Mouse (Mus musculus) ovary, adult 18-20 months (tissue): Measurements from ENCODE around the gene Rbm38.

Experiments used
- DNase-seq: peaks from one replicate; pipeline ENCODE4 v3.0.0; 2022; ENCODE audit warnings: low spot score, mixed read lengths

Rbm38 gene

DNA sequence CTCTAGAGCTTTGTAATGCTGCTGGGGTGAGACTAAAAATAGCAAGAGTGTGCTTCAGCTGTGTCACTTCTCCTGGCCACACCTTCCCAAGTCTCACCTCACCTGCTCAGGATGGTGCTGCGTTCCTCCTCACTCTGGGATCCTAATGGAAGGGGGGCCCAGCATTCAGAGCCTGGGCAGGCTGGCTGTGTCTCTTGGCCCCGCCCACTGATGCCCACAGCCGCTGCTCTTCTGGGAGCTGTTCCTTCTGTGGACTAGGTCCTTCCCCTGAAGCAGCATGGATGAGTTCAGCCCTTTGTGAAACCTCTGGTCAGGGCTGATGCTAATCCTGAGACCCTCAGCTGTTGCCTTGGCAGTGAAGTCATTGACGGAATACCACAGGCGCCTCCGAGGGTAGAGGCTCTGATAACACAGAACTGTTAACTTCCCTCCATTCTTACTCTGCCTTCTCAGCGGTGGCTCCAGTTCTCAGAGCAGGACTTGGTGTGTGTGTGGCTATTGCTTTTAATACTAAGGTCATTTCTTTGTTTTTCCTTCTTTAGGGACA is 5.5 kb upstream of the Rbm38 start:
- DNase-seq = no peak

DNA sequence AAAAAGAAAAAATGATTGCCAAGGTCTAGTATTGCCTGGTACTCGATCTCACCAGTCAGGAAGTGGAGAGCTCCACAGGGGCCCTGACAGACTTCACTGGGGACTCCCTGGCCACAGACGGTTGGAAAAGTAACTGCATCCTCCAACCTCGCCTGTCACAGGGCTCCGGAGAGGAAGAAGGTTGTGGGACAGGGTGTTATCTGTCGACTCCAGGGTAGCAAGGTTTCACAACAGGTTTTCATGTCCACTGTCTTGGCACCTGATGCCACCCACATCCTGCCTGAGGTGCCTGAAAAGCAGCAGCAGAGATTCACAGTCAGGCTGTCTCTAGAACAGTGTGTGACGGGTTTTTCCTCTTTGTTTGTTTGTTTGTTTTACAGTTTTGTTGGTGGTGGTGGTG is 2.4 kb upstream of the Rbm38 start:
- no peak for DNase-seq

DNA sequence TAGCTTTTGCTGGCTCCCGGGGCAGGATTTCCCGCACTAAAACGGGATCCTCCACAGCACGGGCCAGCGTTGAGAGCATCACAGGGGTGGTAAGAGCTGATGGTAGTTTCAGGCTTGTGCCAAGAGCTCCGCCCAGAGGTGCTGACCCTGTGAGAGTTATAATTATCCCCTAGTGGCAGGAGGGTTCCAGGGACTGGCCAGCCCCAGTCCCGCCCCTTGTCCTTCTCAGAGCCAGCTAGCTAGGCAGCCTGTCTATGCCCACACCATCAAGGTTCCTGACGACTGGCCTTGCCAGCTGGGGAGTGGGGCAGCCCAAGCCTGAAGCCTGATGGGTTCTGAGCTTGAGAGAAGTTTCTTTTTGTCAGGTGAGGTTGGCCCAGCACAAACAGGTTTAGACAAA is 1.7 kb upstream of the Rbm38 start:
- peak; percentile 83 for DNase-seq

DNA sequence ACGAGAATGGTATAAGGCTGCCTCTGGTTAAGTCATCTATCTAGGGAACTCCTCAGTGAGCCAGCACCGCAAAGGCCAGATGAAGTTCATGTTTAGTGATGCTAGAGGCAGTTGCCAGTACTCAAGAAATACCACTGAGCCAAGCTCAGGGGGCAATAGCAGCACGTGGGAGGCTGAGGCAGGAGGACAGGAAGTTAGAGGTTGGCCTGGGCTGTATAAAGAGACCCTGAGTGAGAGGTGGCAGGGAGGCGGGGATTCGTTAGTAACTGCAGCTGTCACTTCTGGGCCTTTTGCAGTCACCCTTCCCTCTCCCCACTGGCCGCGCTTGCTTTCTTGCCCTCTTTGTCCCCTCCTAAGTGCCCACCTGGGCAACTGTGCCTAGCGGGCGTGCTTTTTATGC is 976 bp upstream of the Rbm38 start:
- no peak for DNase-seq

DNA sequence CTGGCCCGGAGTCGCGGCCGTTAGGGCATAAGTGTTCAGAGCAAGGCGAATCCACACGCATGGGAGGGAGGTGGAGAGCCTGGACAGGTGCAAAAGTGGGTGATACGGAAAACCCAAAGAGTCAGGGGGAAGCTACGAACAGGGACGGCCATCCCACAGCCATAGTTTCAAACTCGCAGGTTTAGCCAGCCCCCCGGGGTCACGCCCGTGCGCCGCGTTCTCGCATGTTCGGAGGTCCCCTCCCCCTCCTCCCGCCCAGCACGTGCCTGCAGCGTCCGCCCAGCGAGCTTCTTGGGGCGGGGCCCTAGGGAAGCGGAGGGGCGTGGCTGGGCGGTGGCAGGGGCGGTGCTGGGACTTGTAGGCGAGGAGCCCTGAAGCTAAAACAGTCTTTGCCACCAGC is 508 bp upstream of the Rbm38 start:
- DNase-seq = peak; percentile 88

DNA sequence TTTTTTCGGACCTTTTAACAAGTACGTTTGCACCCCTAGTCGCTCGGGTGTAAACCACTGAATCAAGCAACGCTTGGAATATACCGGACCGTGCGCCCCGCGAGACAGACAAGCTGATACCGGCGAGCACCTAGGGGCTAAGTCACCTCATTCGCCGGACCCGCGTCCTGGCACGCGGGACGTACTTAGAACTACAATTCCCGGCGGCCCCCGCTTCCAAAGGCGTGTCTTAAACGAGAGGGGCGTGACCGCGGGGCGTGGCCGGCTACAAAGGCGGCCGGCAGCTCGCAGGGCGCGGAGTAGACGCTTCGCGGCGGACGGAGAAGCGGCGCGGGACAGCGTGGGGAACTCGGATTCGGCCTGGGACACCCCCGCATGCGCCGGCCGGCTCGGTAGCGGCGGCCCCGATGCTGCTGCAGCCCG is 1.3 kb downstream of the Rbm38 start:
- DNase-seq = peak; percentile 85

DNA sequence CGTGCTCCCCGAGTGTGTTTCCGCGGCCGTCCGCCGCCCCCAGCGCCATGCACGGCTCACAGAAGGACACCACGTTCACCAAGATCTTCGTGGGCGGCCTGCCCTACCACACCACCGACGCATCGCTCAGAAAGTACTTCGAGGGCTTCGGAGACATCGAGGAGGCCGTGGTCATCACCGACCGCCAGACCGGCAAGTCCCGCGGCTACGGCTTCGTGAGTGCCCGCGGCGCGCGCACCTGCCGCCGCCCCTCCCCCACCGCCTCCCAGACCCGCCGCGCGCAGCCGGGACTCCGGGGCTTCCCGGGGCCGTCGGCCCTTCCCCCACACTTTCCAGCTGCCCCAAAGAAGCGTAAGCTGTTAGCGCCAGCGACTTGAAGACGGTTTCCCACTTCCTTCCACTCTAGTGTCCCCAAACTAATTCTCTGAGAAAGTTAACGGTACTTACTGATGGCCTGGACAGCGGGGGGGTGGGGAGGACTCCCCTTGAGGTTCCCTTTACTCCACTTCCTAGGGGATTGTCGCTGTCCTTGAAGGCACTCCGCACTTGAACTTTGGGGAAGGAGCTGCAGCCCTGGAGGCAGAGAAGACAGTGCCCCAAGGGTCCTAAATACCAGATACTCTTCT is 1.9 kb downstream of the Rbm38 start:
- DNase-seq = no peak

DNA sequence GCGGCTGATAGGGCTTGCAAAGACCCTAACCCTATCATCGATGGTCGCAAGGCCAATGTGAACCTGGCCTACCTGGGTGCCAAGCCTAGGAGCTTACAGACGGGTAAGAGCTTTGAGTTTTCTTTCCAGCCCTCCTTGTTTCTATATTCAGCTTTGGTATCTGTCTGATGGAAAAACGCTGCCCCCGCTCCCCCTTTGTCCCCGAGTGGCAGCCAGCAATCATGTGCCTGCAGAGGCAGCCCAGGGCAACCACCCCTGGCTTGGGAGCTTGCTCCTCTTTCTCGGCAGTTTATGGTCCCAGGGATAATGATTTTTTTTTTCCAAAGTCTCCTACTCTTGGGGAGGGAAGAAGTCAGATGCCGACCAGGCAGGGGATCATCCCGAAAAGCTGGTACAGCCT is 2.5 kb downstream of the Rbm38 start:
- DNase-seq = no peak

DNA sequence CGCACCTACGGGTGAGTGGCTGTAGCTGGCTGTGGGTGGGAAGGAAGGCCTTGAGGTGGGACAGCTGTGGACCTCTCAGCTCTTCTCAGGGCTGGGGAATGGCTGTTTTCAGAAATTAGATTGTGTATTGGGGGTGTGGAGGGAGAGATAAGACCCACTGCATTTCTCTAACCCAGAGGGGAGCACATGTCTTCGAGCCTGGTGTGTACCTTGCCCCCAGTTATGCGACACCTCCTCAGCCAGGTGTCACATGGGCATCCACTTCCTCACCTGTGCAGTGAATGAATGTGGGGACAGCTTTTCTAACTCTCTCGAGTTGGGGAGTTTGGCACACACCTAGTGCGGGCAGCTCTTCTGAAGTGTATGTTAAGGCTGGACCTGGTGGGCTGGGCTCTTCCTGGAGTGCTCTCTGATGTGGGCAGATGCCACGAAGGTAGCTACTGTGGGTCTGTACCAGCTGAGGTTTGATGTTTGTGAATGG is 3.1 kb downstream of the Rbm38 start:
- no peak for DNase-seq

DNA sequence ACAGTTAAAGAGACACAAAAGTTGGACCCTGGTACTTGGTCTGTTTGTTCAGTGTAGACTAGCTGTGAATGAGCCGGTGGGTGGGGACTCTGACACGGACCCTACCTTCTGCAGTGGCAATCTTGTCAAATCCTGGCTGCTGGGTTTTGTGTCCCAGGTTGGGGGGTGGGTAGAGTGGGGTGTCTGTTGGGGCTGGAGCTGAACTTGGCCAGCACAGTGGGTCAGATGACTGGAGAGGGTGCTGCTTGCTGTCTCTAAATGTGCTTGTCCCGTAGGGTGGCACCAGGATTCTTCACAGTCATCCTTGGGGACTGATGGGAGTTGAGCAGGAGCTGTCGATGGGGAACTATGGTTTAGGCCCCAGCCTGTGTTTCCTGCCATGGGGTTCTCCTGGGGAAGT is 3.7 kb downstream of the Rbm38 start:
- DNase-seq = no peak

DNA sequence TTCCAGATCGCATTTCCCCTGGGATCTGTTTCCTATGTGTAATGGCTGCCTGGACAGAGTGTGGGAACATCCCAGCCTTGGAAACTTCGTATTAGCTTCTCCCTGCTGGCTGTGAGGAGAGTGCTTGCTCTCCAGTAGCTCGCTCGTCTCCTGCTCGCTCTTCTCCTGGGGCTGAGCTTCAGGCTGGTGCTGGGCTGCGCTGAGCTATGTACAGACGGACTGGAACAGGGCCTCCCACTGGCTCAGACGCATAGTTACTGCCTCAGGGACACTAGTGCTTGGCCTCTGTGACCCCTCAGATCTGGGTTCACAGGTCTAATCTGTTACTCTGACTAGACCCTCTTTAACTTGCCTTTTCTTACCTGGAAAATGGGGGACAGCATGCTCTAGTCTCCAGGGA is 4.1 kb downstream of the Rbm38 start:
- DNase-seq = no peak

DNA sequence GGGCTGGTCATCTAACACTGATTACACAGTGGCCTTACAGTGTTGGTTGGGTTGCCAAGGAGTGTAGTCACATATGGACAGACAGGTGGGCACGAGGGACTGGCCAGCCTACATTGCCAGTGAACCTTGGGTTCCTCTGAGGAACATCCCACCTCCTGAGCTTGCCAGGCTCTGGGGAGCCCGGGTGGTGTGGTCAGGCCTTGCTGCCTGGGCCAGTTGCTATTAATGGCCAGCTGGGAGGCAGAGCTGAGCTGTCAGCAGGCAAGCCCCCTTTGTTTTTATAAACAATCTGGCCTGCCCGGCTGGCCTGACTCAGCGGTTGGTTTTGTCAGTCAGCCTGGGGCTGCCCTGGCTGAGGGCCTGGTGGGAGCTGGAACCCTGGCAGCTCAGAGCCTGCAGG is 4.6 kb downstream of the Rbm38 start:
- peak; percentile 54 for DNase-seq

DNA sequence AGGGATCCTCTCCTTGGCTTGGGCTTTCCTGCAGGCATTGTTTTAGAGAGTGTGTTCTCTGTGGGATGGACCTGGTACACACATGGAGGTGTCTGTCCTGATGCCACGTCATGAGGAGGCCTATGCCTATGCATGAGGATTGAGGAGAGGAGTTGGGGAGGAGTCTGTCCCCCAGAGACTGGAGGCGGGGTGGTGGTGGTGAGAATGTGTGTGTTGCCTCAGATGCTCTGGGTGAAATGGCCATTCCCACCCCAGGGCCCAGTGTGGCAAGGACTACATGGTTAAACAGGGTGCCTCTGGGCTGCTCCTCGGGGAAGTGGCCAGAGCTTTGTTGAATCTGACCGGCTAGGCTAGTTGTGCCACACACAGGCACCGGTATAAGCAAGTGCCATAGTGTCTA is 6.0 kb downstream of the Rbm38 start:
- DNase-seq = no peak

DNA sequence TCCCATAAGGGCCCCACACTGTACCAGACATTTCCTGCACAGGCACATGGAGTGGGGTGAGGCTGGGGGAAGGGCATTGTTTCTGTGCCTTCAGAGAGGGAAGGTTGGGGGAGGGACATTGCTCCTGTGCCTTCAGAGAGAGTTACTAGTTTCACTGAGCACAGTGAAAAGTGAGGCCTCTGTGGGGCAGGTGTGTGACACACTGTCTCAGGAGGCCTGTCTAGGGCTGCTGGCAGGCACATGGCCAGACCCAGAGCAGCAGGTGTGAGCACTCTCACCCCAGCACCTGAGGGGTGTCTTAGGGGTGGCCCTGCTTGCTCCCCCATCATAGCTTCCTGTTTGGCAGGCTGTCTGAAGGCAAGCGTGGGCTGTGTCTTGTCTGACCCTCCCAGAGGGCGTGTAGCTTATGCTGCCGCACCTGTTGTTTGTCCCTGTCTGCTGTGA is 6.4 kb downstream of the Rbm38 start:
- DNase-seq = no peak

DNA sequence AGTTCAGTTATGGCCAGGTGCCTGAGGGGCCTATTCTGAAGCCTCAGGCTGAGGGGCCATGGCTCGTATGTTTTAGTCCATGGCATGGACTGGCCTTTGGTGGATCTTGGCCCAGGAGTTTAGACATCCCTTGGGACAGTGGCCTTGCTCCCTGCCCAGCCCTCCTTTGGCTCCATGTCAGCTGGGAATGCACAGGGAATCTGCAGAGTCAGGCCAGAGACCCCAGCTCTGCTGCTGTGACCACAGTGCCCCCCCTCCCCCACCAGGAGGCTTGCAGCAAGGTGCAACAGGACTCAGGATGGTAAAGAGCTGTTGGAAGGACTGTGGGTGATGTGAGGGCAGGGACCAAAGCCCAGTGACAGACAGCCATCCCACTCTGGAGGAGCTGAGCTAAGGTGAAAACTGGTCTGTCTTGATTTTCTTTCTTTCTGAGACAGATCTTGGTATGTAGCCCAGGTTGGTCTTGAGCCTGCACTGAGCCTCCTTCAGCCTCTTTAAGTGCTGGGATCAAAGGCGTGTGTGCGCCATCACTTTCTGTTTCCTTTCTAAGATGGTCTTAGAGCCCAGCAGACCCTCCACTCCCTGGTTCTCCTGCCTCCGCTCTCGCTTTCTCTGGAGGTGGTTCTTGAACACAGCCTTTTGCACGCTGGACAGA is 7.0 kb downstream of the Rbm38 start:
- no peak for DNase-seq

DNA sequence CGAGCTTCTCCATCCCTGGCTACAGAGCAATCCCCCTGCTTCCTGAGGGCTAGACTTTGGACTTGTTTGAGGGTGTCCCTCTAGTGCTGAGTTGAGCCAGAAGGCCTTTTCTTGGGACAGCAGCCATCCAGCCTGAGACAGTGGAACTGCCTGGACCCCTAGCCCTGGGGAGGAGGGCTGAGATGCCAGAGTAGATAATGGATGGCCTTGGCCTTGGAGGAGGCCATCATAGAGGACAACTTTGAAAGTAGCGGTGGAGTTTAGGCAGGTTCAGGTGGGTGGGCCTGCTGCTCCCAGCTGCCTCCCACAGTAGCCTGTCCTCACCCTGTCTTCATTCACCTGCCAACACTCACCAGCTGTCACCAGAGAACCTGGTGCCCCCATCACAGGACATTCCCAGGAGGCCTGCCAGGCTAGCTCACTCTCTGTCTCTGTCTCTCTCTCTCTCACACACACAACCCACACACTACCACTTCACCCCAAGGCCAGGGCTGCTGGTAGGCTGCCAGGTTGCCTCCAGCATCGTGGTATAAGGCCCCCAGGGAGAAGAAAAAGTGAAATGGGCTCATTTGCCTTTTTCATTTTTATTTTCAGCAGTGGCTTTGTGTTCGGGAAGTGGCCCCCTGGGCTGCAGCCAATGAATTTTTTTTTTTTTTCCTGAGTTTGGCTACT is 7.7 kb downstream of the Rbm38 start:
- no peak for DNase-seq

DNA sequence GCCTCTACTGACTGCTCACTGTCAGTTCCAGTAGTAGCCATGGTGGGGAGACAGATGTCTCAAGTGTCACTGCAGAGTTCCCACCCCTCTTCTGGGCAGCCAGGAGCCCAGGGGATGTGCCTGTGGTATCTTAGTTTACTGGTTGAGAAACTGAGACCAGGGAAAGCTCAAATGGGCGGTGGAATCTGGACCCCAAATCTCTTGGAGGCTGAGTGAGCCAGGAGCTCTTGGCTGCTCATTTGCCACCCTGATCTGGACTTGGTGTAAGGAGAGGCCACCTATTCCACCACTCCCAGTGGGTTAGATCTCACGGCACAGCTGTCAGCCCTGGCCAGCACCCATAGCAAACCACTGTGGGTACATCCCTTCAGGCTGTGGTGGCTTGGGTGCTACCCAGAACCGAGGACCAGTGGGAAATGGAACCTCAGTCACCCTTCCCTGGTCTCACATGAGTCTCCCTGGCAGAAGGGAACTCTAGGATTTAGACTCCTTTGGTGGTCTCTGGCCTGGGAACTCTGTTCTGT is 8.3 kb downstream of the Rbm38 start:
- no peak for DNase-seq

DNA sequence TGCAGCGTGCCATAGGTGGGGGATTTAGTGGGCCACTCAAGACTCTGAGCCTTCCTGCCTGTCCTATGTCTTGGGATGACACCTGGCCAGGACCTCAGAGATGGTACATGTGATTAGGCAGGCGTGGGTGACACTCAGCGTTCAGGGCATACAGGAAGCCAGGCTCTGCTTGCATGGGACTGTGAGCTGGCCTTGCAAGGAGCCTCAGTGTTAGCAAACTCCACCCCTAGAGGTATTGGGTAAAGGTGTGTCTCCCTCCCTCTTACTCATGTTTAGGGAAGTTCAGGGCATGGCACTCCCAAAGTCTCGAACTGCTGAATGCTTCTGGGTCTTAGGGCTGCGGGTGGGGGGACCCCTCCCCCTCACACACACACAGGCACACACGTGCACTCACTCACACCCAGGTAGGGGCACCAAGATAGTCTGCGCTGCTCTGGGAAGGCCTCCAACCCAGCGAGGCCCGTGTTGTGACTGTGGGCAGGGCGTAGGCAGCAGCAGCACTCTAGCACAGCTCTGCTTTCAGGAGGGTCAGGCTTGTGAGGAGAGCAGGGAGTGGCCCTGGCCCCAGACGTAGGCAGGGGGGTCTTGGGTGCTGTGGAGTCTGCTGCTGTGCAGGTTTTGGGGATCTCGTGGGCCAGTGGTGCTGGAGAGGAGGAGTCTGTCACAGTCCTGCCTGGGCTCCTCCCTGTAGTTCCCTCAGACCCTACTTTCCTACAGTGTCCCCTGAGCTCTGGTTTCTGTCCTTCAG is 10.5 kb downstream of the Rbm38 start:
- DNase-seq = no peak

DNA sequence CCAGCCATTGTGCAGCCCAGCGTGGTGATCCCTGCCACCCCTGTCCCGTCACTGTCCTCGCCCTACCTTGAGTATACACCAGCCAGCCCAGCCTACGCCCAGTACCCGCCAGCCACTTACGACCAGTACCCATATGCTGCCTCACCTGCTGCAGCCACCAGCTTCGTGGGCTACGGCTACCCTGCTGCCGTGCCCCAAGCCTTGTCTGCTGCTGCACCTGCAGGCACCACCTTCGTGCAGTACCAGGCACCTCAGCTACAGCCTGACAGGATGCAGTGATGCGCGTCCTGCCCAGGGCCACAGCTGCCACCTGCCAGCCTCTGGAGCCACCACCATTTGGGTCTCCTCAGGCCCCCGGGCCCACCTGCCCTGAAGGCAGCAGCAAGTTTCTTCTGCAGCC is 13.2 kb downstream of the Rbm38 start:
- DNase-seq = no peak

DNA sequence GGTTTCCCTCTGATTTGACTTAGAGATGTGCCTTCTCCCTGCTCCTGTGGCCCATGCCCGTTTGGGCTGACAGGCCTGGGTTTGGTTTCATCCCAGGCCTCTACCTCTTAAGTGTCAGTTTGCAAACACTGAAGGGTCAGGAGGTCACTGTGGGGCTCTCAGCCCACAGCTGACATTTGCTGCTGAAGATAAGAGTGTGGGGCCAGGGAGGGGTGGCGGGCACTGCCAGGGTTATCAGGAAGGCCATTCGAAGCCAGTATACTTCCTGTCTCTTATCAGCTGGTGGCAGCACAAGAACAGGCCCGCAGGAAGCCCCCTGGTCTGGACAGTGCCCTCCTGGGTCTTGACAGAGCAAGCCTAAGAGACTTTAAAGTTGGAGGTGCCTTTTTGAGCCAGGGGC is 14.7 kb downstream of the Rbm38 start:
- DNase-seq = no peak

DNA sequence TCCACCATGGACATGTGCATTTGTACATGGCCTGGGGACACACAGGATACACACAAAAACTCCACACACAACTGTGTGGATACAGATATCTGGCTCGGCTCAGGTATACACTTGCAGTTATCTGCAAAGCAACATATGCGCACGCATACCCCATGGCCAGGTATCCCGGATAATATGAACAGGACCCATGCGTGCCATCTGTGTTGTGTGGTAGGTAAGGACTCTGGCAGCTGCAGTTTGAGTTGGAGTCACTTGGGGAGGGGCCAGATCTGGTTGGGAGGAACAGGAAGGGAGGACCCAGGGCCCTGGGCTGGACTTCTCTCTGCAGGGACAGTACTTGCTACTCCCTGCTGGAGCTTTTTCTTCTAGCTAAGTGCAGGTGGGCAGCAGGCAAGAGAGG is 15.4 kb downstream of the Rbm38 start:
- no peak for DNase-seq

DNA sequence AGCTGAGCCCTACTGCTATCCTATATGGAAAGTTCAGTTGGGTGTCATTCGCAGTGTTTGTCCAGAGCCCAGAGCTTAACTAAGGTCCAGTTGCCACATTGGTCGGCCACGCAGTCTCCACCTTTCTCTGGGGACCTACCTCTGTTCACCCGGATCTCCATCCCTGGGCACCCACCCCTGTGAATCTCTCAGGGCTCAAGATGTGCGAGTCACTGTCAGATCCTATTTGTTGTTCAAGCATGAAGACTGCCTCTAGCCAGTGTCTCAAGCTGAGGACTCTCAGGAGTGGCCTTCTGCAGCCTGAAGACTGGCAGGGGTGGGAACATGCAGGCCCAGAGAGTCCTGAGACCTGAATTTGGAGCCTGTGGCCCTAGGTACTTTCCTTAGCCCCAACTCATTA is 15.8 kb downstream of the Rbm38 start:
- DNase-seq = no peak
